Mouse (Mus musculus) bone marrow, adult 2 months (tissue): Measurements from ENCODE around the gene Fmo3. TPM values are rescaled to one million over a fixed set of nuclear protein-coding genes. Genes with fewer than 3 reads are reported as not detected.

Source experiments
- H3K27ac ChIP-seq: fragments of 200-500 bp; 2 replicates; pipeline ENCODE4 v1.5.1; 2012; ENCODE audit warnings: low read depth, mild to moderate bottlenecking, control low read depth, inconsistent platforms, low read length; ENCODE audit not compliant: control insufficient read depth, poor library complexity, insufficient read depth
- H3K4me1 ChIP-seq: fragments of 200-500 bp; 2 replicates; pipeline ENCODE4 v1.6.1; 2011; ENCODE audit warnings: low read length; ENCODE audit not compliant: control insufficient read depth, insufficient read depth
- H3K4me3 ChIP-seq: fragments of 200-500 bp; replicated peaks from 2 replicates; pipeline ENCODE3; 2011; ENCODE audit warnings: mild to moderate bottlenecking, low read depth, low read length, control low read depth; ENCODE audit not compliant: control insufficient read depth
- CTCF ChIP-seq: fragments of 200-500 bp; IDR thresholded peaks from 2 replicates; pipeline ENCODE4 v1.5.1; 2011; ENCODE audit warnings: low read length, control low read depth; ENCODE audit not compliant: control insufficient read depth, insufficient read depth
- POLR2A ChIP-seq: fragments of 200-500 bp; IDR thresholded peaks from 2 replicates; pipeline ENCODE4 v1.6.1; 2011; ENCODE audit warnings: low read depth, mild to moderate bottlenecking, control low read depth, low read length, borderline replicate concordance; ENCODE audit not compliant: control insufficient read depth
- WGBS: fragments of 180-500 bp; shearing (Covaris S2); methylation state at CpG from one replicate; pipeline ENCODE4 v1.1.7; 2018; 5-methylcytosine and 5-hydroxymethylcytosine counted together
- polyA plus RNA-seq: library from polyadenylated mRNA; stranded (reverse); fragments of >200 nt; gene quantifications from 2 replicates; pipeline ENCODE4 v1.2.4, GENCODE M21; 2011; ENCODE audit warnings: low replicate concordance; ENCODE audit not compliant: missing spikeins, insufficient read depth, insufficient read length

Gene Fmo3
- polyA plus RNA-seq, result 0.63 TPM in 1 of 2 replicates, not detected in the other

DNA sequence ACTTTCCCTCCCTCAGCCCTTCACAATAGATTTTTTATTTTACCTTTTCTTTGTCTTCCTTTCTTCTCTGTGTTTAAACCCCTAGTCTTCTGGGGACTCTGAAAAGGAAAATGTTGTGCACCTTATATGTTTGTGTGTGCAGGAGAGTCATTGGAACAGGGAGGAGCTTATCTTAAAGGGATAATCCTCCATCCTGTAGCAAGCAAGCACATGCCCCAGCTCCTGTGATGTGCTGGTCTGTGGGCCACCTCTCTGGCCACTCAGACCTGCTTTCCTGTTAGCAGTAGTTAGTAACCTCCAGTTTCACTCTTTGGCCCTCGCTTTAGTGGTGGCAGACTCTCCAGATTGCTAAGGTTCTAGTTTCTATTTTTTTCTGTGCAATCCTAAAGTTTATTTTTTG, at the start of gene Fmo3:
TSS of gene Fmo3 (minus strand) at position 101 of the 400 bp plus-strand sequence.
- no peaks in the 10 kb centered on the region for H3K4me1 ChIP-seq
- 48% methylated on average over 1 of the region's 1 CpGs for WGBS
- H3K4me3 ChIP-seq, result no peak within 1 kb of the TSS
- TF ChIP-seq POLR2A (no peak), CTCF (no peak)
- no peak within 1 kb of the TSS for H3K27ac ChIP-seq

DNA sequence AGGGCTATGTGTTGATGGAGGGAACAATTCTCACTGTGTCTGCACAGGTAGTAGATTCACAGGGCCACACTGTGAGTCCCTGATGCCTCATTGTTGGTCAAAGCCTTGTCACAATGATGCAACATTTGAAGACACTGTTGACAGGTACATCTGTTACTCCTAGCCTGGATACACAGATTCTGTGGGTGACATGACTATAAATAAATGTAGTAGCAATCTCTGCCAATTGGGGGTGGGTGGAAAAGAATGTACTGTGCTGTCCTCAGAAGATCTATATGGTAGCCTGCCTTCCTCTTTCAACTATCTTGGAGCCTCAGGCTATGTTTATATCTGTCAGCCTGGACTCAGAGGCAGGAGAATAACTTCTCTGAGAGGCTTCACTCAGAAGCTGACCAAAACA, 38.7 kb upstream of the Fmo3 start:
- H3K4me1 ChIP-seq, result no peaks in the 10 kb centered on the region
- TF ChIP-seq POLR2A (no peak), CTCF (no peak)

DNA sequence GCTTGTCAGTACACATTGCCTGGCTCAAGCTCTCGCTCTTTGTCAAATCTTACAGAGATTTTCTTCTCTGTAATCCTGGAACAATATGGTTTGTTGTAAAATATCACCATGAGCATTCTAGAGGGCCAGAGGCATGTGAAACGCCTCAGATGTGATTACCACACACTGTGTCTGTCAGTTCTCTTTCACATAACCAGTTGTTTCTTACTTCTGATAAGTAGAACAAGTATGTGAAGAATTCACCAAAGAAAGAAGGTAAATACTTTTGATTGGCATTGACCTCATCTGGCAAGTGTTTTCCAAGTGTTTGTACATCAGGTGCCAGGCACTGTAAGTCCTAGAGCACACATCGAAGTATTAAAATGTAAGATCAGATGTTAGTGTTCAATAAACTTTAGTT, 24.9 kb upstream of the Fmo3 start:
- no peak overlapping the region for H3K27ac ChIP-seq

More for the DNA sequence above, 38.7 kb upstream of the Fmo3 start:
- Histone ChIP-seq H3K27ac (no peak overlapping the region), H3K4me3 (no peak overlapping the region)

DNA sequence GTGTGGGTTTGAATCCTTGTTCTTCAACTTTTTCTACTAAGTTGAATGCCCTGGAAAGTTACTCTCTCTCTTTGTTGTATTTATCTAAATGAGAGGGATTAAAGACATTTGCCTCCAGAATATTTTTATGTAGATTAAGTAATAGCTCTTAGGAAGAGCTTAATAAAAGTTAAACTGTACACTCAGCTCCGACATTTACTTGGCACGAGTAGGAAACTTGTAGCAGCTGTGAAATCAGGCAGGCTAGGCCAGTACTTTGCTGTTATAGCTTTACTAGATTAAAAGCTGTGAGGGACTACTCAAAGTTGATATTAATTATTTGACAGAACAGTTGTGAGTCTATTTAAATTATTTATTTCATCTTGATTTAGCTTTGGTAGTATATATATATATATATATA, 19.2 kb upstream of the Fmo3 start:
- 84% methylated on average over 2 of the region's 2 CpGs for WGBS
- no peak for TF ChIP-seq CTCF
- no peak for TF ChIP-seq POLR2A
- no peak overlapping the region for H3K27ac ChIP-seq
- no peaks in the 10 kb centered on the region for H3K4me1 ChIP-seq
- no peak overlapping the region for H3K4me3 ChIP-seq

More for the DNA sequence above, 24.9 kb upstream of the Fmo3 start:
- WGBS, result 58% methylated on average over 3 of the region's 3 CpGs
- no peaks in the 10 kb centered on the region for H3K4me1 ChIP-seq
- TF ChIP-seq CTCF (no peak), POLR2A (no peak)
- H3K4me3 ChIP-seq, result no peak overlapping the region

DNA sequence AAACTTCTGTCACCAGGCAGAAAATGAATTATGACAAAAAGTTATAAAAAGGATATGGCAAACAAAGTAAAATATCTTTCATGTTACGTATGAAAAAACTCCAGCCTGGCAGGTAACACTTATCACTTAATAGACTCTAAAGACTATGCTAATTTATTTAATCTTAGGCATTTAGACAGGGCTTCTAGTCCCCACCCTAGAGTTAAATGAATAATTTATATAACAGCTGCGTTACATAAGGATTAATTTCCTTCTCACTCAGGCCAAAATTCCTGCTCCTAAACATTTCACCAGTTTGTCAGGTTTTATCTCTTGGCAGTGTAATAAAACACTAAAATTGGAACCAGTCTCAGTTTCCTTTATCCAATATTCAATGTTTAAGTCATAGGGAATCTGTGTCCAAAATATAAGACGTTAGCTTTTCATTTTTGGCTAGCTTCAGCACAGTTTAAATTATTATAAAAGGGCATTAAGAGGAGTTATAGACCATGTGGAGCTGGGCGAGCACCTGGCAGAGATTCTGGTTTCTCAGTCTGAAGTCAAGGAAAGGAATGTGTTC, 17.0 kb upstream of the Fmo3 start:
- Histone ChIP-seq H3K4me1 (no peaks in the 10 kb centered on the region), H3K4me3 (no peak overlapping the region), H3K27ac (no peak overlapping the region)
- 72% methylated on average over 4 of the region's 4 CpGs for WGBS
- TF ChIP-seq POLR2A (no peak), CTCF (no peak)

DNA sequence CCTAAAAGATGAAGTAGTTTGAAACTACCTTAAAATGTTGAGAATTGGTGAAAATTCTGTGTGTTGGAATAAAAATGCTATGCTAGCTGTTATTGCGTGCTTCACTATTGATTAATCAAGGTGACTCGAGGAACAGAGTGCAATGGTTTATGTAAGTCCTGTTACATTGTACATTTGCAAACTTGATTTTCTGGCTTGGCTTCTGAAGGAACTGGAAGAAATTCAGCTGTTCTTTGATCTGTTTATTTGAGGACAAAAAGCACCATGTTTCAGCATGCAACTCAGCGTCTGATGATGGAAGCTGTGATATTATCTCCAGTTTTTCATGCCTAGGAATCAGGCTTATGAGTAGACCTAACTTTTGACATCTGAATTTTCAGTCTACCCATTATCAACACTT, 3.2 kb upstream of the Fmo3 start:
- TF ChIP-seq POLR2A, result no peak
- no peak for TF ChIP-seq CTCF
- 86% methylated on average over 3 of the region's 3 CpGs for WGBS
- Histone ChIP-seq H3K4me3 (no peak overlapping the region), H3K27ac (no peak overlapping the region), H3K4me1 (no peaks in the 10 kb centered on the region)

DNA sequence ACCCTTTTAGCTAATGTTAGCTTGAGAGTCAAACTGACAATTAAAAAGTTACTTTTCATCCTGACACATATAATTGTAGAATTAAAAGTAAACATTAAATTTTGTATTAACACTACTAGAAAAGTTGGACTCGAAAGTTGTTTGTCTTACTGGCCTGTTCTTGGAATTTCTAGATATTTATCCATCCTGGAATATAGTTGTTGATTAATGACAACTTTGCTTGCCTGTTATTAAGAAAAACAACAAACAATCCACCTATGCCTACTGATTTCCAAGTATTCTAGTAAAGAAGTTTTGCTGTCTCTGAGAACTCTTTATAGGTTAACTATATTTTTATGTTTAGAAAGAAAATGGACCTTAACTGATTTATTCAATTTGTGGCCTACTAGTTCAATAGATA, 2.4 kb upstream of the Fmo3 start:
- Histone ChIP-seq H3K27ac (no peak overlapping the region), H3K4me1 (no peaks in the 10 kb centered on the region), H3K4me3 (no peak overlapping the region)
- WGBS, result 82% methylated on average over 1 of the region's 1 CpGs
- TF ChIP-seq CTCF (no peak), POLR2A (no peak)

DNA sequence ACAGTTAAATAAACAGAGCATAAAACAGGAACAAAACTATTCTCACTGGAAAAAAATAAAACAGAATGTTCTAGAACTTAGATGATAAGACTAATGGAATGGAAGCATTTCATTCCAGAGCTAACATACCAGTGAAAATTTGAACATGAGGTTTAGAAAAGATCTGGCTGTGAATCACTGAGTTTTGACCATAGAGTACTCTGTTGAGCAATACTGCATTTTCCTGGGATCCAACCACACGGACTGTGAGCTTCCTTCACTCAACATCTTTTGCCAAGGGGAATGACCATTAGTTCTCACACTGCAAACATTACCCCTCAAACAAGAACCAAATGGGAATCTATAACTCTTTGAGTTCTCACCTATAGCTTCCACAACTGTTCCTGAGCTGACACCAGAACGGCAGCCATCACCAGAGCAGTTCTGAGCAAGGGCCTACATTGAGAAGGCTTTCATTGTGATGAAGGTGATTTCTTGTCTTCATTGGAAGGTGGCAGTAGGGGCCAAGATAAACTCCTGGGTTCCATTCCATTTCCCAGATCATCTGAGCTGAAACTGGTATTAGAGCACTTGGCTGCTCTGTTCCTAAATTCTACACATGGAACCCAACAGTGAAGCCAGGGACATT, 1.9 kb upstream of the Fmo3 start:
- no peaks in the 10 kb centered on the region for H3K4me1 ChIP-seq
- no peak overlapping the region for H3K27ac ChIP-seq
- TF ChIP-seq POLR2A, result no peak
- no peak for TF ChIP-seq CTCF
- WGBS, result 75% methylated on average over 2 of the region's 2 CpGs
- no peak overlapping the region for H3K4me3 ChIP-seq
